Mouse (Mus musculus): ENCODE measurements at regions not wholly inside any gene's neighbourhood (a gene's known extent, or its start where the extent isn't known, plus 50 kb on each side); places are given as distances from the start of the nearest gene placed in this dataset.

DNA sequence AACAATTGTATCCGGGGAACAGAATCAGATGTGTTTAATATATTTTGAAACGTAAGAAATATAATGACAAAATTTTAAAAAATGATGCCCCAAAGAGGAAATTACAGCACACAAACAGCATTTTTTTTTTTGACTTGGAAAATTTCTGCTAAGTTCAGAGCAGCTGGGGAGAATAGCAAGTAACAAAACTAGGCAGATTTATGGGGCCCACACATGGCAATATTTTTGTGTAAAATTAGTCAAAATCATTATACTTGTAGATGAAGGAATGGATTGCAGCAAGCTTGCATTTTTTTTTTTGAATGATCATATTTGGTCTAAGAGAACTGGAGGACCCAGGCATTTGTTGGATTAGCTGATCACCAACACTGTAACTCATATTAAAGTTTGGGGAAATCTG lies 189.4 kb downstream of the Map2k6 start:
- DNase-seq (ENCODE audit: low spot score in 2 of 2), result no peak

DNA sequence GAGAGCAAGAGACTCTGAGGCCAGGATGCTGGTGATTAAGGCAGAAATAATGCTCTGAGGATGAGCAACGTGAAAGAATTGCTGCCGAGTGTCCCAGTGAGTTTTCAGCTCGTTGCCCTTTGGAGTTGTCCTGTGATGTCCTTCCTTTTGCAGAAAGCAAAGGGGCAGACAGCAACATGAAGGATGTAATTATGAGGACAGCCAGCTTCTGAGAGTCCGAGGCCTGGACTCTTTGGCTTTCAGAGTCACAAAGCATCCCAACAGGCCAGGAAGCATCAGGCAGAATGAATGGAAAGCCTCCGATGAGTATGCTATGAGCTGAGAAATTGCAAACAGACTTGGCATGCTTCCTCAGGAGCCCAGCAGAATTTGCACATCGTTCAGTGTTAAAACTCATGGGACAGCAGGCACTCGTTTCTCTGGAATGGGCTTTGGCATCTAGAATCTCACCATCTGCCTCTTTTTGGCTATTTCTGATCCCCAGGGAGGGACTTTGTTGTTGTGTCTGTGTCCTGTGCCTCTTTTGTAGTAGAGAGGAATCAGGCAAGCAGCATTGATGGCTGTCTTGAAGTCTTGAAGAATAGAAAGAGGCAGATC lies 196.4 kb downstream of the Map2k6 start:
- DNase-seq (ENCODE audit: low spot score in 2 of 2), result no peak

DNA sequence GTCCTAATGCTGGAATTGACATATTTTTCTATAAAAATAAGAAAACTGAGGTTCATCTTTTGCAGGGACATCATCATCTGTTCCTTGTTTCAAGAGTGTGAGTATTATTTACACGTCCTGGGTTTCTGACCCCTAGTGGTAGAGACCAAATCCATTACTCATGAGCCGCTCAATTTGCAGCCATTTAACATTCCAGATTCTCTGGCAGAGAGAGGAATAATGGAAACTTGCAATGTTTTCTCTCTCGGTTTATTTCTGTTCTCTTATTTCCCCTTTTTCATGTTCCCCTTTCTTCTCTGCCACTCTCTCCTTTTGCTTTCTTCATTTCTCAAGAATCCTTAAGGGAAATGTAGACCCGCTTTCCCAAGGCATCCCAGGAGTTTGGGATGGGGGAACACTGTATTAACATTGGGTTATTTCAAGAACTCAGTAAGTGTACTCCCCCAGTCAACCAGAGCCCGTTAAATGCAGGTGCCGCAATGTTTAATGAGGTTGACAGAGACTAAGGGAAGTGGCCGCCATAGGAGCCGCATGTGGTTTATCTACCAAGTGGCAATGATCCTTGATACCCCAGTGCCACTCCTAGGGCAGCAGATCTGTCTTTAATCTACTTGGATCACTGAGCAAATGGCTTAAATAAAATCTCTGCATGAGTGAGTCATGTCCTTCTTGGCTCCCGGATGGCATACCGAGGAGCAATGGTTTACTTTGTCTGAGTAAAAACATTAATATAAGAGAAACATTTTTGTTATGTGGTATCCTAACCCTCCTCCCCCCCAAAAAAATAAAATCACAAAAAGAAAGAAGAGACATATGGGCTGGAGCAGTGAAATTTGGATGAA lies 206.3 kb downstream of the Map2k6 start:
- DNase-seq (ENCODE audit: low spot score in 2 of 2), result peak in 1 of 2 experiments; percentile 1

DNA sequence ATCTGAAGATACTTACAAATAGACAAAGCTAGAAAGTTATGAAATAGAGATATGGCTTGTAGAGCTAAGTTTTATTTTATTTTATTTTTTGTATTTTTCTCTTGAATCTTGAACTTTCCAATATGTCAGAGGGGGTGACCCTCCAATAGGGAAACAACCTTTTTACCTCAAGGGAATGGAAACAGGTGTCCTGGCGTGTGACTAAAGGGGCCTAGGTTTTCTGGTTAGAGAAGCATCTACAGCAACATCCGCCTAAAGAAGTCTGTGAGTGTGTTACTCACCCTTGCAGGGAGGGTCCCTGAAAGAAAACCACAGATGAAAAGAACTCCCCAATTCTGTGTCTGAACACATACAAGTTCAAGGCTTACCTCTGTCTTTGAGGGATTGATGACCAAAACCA lies 210.4 kb downstream of the Map2k6 start:
- DNase-seq (ENCODE audit: low spot score in 2 of 2), result no peak

DNA sequence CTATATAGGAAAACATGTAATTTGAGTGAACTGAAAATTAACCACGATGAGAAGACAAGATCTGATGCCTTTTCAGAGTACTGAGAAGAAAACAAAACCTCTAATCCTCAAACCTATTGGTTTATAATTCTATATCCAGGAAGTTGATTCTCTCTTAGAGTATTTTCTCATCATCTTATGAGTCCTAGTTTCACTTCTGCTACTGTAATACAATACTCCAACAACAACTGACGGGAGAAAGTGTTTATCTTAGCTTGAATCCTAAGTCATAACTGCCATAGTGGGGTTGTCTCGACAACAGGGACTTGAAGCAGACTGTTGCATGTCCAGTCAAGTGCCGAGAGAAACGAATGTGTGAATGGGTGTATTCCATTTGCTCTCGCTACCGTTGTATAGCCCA lies 211.9 kb downstream of the Map2k6 start:
- DNase-seq (ENCODE audit: low spot score in 2 of 2), result no peak

DNA sequence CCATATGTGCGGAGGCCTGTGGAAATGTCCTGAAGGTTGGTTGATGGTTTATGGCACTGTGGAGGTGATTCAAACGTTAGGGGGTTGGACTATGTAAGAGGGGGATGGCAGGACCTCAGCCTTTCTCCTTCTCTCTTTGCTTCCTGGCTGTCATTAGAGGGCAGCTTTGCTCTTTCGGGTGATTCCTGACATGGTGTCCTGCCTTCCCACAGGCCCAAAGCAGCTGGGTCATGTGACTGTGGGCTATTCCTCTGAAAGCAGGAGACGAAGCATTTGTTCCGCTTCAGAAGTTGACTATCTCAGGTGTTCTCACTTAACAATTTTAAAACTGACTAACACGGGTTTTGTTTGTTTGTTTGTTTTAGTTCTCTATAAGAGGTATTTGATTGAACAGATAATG lies 233.1 kb downstream of the Map2k6 start:
- no peak for DNase-seq (ENCODE audit: low spot score in 2 of 2)

DNA sequence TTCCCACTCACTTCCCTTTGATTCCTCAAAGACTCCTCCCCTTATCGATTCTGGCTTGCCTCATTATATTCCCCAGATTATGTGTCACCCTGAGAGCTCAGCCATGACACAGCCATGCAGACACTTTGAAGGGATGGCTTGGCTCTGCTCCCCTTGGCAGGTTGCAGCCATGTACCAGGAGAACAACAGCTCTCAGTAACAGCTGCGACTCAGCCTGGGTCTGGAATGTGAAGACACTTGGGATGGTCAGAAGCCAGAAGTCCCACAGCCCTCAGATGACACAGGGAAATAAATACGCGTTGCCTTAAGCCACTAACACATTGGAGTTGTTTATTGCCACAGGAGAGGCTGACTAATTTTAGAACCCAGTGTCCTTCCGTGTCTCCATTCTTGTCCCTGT lies 234.4 kb downstream of the Map2k6 start:
- no peak for DNase-seq (ENCODE audit: low spot score in 2 of 2)

DNA sequence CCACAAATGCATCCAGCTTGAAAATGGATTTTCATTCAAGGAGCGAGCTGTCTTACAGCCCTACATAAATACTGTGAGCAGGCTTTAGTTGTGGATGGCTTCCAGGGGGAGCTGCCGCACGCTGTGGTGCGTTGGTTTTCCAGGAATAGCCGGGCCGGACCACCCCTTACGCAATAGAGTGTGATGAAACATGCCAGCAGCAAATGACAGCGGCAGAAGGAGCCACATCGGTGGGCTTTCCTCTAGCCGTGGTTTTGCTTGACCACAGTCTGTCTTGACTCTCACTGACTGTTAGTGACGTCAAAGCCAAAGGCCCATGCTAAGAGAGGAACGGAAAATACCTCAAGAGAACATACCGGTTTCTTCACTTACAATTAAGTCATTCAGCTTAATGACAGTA lies 243.6 kb downstream of the Map2k6 start:
- no peak for DNase-seq (ENCODE audit: low spot score in 2 of 2)

DNA sequence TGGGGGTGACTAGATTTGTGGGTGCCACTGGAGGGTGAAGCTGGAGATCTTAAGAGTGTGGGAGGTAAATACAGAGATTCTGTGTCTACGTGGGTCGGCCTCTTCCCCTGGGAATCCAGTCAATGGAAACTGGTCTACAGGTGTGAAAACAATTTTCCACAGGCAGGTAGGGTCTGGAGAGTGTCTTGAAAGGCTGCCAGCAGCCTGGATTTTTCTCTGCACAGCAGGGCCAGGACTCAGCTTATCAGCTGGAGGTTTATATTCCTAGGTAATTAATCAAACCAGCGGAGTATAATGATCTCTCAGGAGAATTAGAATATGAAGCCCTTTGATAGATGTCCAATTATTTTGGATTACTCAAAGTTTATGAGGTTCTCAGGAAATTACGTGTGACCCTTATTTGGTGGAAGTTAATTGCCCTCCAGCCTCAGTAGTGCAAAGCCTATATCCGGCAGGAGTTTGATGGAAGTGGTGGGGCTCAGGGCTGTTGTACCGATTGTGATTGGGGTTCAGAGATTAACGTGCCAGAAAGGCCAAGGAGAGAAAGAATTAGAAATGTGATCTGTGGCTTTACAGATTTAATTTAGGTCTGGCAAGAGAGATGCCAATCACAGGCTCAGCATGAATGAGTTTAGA lies 250.8 kb downstream of the Map2k6 start:
- DNase-seq (ENCODE audit: low spot score in 2 of 2), result no peak

DNA sequence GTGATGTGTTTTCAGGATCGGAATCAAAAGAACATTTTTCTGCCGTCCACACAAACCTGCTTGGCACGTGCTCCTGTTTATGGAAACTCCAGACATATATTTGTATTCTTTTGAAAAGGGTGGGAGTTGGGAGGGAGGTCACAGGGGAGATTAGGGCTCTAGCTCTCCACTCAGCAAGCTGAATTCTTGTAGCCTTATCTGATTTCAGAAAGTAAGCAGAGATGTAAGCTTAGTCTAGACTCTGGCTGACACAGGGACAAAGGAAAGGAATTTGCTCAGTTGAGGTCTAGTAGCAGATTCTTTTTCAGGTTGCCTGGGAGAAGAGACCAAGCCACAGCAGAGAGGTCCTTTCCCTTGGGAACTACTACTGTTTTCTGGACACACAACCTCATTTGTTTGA lies 253.1 kb downstream of the Map2k6 start:
- DNase-seq (ENCODE audit: low spot score in 2 of 2), result no peak

DNA sequence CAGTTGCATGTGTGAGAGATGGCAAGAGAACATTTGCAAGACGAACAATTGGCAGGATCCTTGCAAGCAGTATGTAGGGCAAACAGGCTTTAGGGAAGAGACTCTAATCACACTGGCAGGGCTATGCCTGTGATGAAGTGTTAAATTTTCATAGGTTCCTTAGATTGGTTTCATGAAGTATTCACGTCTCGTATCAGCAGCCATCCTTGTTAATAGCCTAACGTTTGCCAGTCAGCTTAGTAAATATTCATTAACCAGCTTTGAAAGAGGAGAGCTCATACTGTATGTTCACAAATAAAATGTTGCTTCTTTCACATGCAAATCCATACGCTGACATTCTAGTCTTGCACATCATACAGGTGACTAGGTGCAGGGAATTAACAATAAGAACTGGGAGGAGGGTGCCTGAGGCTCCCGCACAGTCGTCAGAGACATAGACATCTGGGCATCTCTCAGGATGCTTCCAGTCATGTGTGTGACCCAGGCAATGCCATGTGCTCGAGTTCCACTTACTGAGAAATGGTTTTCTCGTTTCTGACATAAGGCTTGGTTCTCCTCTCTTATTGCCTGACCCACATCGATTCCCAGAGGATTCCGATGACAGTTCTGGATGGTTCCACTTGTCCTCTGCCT lies 257.7 kb downstream of the Map2k6 start:
- DNase-seq (ENCODE audit: low spot score in 2 of 2), result no peak

DNA sequence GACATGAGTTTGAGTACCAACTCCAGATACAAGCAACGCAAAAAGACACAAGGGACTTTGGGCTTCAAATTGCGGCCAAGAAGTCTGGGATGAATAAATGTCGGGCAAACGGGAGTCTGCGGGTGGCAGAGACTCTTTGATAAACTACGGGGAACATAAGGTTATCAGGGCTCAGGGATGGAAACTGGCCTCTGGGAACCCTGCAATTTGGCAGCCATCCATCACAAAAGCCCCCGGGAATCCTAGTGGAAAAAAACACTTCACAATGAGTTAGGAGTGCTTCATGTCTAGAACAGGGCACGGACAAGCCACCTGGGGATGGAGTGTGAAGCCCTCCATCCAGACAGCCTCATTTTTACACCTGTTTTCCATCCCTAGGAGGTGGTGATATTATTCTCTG lies 258.9 kb downstream of the Map2k6 start:
- no peak for DNase-seq (ENCODE audit: low spot score in 2 of 2)

DNA sequence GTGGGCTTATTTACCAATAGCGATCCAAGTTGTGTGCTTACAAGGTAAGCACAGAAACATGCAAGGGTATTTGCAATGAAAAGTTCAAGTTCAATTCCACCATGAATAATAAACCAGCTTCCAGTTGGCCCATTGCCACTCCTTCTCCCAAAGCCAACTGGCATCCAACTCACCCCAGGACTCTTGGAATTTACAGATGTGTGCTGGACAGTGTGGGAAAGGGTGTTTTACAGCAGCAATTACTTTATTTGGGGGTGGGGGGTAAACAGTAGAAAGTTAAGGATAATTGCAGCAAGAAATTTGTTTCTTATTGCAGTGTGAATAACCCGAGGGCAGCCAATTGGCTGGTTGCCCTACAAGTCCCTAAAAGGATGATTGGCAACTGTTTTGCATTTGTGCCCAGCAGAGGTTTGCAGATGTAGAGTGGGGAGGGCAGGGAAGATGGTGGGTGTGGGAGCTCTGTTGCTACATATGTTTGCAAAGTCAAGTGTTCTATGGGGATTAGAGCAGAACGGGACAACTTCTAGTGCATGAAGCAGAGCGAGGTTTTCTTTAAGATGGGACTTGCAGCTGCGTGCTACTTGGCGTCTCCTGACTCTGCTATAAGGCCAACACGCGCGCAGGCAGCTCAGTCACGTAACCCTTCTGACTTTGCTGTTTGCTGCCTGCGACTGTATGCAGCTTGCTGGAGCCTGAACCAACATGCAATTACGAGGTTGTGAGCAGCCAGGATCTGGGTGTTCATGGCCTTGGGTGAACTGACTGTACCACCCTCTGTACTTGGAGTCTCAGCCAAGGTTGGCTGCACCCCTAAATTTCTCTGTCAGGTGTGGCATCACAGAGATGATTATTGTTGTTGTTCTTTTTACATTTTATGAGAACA lies 271.9 kb downstream of the Map2k6 start:
- no peak for DNase-seq (ENCODE audit: low spot score in 2 of 2)

DNA sequence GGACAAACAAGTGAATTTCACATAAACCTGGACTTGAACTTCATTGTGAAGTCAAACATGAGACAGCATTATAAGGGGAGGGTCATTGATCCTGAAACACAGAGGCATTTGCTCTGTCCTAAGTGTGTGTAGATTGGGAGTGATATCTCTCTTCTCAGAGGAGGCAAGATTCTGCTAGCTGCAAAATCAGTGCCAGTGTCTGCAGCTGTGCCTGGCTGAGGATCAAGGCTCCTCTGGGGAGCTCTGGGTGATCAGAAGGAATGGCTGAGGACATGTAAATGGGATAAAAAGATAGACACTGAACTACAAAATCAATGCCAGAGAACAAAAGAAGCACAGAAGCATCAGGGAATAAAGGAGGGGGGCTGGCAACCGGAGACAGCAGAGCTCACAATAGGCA lies 274.0 kb downstream of the Map2k6 start:
- no peak for DNase-seq (ENCODE audit: low spot score in 2 of 2)

DNA sequence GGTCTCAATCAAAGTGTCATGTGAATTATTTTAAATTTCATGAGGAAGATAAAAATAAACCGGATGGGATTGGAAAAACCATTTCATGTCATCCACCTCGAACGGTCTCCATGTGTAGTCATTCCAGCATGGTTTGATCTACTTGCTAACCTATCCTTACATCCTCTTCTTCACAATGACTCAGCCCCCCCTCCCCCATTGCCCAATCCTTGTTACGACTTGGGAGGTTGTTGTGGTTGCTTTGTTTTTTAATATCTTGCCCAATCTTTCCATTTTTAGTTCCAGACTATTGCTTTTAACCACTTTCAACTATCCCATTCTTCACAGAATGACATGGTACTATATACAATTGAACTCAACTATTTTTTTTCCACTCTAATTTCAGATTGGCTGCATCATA lies 275.0 kb upstream of the Kcnj16 start:
- no peak for DNase-seq (ENCODE audit: low spot score in 2 of 2)

DNA sequence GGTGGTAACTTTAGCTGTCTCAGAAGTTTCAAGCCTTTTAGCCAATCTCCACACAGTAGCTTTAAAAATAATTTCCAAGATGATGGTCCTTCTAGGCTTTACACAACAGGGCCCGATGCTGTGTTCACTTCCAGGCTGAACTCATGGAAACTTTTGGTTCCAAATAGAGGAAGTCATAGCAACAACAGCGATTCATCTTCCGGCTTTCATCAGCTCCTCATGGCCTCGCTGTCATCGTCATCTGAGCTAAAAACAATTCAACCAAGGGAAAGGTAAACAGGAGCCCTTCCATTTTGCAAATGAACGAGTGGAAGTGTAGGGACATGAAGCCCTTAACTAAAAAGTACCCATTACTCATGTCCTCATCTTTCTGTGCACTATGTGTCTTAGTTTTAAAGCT lies 270.8 kb upstream of the Kcnj16 start:
- no peak for DNase-seq (ENCODE audit: low spot score in 2 of 2)

DNA sequence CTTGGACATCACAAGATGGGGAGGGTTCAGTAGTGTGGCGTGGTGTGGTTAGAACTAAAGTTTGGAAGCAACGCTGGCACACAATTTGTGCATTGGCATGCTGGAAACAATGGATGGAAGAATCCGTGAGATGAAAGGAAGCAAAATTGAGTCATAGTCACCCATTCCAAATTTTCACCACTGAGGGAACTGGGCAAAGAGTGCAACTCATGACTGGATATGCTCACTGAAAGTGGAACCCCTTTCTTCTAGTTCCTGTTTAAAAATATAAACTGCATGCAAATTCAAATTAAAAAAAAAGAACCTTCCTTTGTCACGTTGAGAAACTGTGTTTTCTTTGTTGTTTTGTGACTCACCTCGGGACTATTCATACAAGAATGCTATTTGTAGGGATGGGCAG lies 269.5 kb upstream of the Kcnj16 start:
- no peak for DNase-seq (ENCODE audit: low spot score in 2 of 2)

DNA sequence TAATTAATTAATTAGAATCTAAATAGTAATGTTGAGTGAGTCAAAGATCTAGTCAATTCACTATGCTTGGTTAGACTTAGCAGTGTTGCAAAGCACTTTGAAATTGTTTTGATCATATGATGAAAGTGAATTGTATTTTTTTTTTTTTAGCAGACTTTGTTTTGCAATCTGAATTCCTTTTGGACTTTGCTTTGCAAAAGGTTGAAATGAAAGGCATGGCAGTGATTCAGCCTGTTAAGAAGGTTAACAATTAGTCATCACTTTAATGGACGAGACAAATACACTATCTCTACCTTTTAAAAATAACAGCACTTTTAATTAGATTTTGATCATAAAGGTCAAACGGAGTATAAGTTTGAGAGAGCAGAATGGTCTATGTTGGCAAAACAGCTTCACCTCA lies 266.9 kb upstream of the Kcnj16 start:
- DNase-seq (ENCODE audit: low spot score in 2 of 2), result no peak

DNA sequence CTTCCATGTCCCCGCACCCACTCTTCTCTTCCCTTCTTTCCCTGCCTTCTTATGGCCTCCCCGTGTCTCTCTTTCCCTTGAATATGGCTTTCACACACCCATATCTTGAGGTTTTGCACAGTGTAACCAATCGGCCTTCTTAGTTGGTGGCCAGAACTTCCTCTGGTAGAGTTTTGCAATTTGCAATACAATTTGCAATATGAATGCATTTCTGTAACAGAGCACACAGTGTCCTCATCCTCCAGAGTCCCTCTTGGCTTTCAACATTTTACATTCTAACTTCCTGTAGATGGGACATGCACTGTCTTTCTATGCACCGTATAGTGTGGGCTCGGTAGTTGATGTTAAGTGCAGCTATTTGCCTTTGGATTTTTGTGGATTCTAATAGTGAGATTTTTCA lies 265.7 kb upstream of the Kcnj16 start:
- DNase-seq (ENCODE audit: low spot score in 2 of 2), result no peak

DNA sequence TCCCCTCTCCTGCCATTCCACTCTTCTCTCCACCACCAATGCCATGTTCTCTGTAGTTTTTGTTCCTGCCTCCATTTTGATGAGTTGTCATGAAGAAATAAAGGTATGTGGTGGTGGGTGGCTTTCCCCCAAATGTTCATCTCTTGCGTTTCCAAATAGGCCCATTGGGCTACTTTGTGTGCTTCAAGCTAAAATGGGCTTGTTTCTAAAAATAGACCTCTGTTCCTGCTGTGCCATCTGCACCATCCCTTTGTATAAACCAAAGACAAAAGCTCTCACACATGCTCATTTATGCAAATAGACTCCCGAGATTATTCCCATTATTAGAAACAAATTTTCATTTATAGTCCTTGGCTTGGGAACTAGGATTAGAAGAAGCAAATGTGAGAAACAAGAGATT lies 264.3 kb upstream of the Kcnj16 start:
- DNase-seq (ENCODE audit: low spot score in 2 of 2), result no peak

DNA sequence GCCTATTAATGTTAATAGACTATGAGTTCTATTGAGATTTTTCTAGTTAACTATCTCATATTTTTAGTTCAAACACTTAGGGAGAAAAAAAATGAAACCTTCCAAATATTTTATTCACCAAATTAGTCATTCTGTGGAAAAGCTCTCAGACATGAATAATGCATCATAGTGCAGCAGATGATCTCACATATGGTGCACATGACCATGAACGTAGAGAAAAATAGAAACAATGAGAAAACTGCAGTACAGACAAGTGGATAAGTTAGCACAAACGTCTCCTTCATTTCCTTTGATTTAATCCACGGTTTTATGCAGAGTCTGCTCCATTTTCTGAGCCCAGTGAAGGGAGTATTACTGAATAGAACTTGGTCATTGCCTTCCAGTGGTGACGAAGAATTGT lies 260.5 kb upstream of the Kcnj16 start:
- no peak for DNase-seq (ENCODE audit: low spot score in 2 of 2)

DNA sequence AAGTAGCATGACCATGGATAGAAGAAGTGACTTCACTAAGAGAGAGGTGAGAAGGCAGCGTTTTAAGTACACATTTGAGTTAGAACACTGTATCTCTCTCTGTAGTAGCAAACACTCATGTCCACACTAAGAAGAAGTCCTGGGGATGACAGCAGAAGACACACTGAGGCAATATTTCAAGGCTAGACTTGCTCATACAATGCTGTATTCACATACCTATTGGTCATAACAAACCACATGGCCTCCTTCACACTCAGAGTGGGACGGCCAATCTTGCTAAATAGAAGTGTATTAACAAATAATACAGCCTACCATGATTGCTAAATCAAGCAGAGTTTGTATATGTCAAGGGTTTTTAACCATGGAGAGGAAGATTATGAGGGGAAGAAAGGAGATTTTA lies 252.5 kb upstream of the Kcnj16 start:
- no peak for DNase-seq (ENCODE audit: low spot score in 2 of 2)
